26 mouse cellular contexts compared by ENCODE assay signal in genomic region chr11:119732362-119732761, GRCm38 (mm10).
DNase-seq lines count a peak whose midpoint lies in the region; ATAC-seq and TF ChIP-seq lines count a peak whose summit lies in the region.
"Had no signal": no experiment of that assay in that cellular context is flagged by ENCODE, and none has a peak within 500 bp of the region (broad histone marks: within the 10 kb centered on the region; RNA-seq: fewer than 3 reads in every experiment).

No protein-coding gene starts in this region.

- peak overlapping the region; percentile 76 for H3K27ac ChIP-seq in gastrocnemius, adult 2 months
- peak overlapping the region; percentile 73 for H3K27ac ChIP-seq in heart, embryonic 11.5 days (ENCODE audit: low read depth, low read length)
- H3K27ac ChIP-seq in heart, embryonic 14.5 days (replicated peaks in 1 of 2; ENCODE audit: control insufficient read depth in 1 of 2, insufficient read depth in 1 of 2, low read depth in 2 of 2, low read length in 2 of 2): peak overlapping the region; percentile 73 to 74
- peak overlapping the region; percentile 66 for H3K27ac ChIP-seq in heart, postnatal 0 days (ENCODE audit: low read depth)
- H3K27ac ChIP-seq: embryonic facial prominence, embryonic 10.5 days; embryonic facial prominence, embryonic 13.5 days; forebrain, embryonic 12.5 days; forebrain, embryonic 15.5 days; hindbrain, embryonic 12.5 days; hindbrain, embryonic 15.5 days; kidney, postnatal 0 days had no signal

- TF ChIP-seq CTCF in gastrocnemius, adult 2 months (IDR thresholded peaks at IDR 0.05): no peak
- TF ChIP-seq CTCF in heart, postnatal 0 days (IDR thresholded peaks at IDR 0.05; ENCODE audit: low read depth): no peak

- no peak overlapping the region for H3K4me3 ChIP-seq in gastrocnemius, adult 2 months
- H3K4me3 ChIP-seq in heart, embryonic 11.5 days (ENCODE audit: low read depth, low read length): no peak overlapping the region
- no peak overlapping the region for H3K4me3 ChIP-seq in heart, embryonic 14.5 days (ENCODE audit: control insufficient read depth in 1 of 2, insufficient read depth in 1 of 2, low read depth in 1 of 2, low read length in 2 of 2)
- no peak overlapping the region for H3K4me3 ChIP-seq in heart, postnatal 0 days (ENCODE audit: low read depth, low read length)
- H3K4me3 ChIP-seq: embryonic facial prominence, embryonic 10.5 days; embryonic facial prominence, embryonic 13.5 days; erythroblast, embryonic 14.5 days; forebrain, embryonic 12.5 days; forebrain, embryonic 15.5 days; hindbrain, embryonic 12.5 days; hindbrain, embryonic 15.5 days had no signal

- 32% methylated on average over 1 of the region's 1 CpGs for WGBS in heart, embryonic 11.5 days (ENCODE audit: insufficient replicate concordance)
- whole genome bisulfite sequencing in heart, embryonic 14.5 days: 14% methylated on average over 1 of the region's 1 CpGs
- 38% methylated on average over 1 of the region's 1 CpGs for WGBS in heart, postnatal 0 days

- peak; percentile 52; the same call in 1 of the 2 replicates for ATAC-seq in heart, embryonic 11.5 days (replicated peaks; ENCODE audit: insufficient number of reproducible peaks, low FRiP score, low TSS enrichment)
- no peak; the same call in 1 of the 2 replicates for ATAC-seq in heart, embryonic 14.5 days (ENCODE audit: insufficient number of reproducible peaks, insufficient read depth, low FRiP score, low read depth)
- no peak; the same call in 1 of the 2 replicates for ATAC-seq in heart, postnatal 0 days (ENCODE audit: insufficient read depth, low read depth)
- ATAC-seq: forebrain, embryonic 15.5 days; intestine, postnatal 0 days; Patski had no signal

- H3K27me3 ChIP-seq in heart, embryonic 11.5 days (ENCODE audit: control insufficient read depth, insufficient read depth, low read length): no peaks in the 10 kb centered on the region
- no peaks in the 10 kb centered on the region for H3K27me3 ChIP-seq in heart, embryonic 14.5 days (ENCODE audit: control insufficient read depth, insufficient read depth, low read length)
- no peaks in the 10 kb centered on the region for H3K27me3 ChIP-seq in heart, postnatal 0 days (ENCODE audit: control insufficient read depth, insufficient read depth, low read length)
- H3K27me3 ChIP-seq: CH12.LX; embryonic facial prominence, embryonic 13.5 days; forebrain, embryonic 12.5 days; forebrain, embryonic 15.5 days; hindbrain, embryonic 12.5 days; hindbrain, embryonic 15.5 days; Patski had no signal

- H3K9me3 ChIP-seq in heart, embryonic 11.5 days (replicated peaks; ENCODE audit: control insufficient read depth, low read length): no peaks in the 10 kb centered on the region
- no peaks in the 10 kb centered on the region for H3K9me3 ChIP-seq in heart, embryonic 14.5 days (ENCODE audit: control insufficient read depth, low read length)
- H3K9me3 ChIP-seq in heart, postnatal 0 days (replicated peaks; ENCODE audit: control insufficient read depth, low read length): no peaks in the 10 kb centered on the region
- H3K9me3 ChIP-seq: embryonic facial prominence, embryonic 10.5 days; embryonic facial prominence, embryonic 13.5 days; forebrain, embryonic 12.5 days; forebrain, embryonic 15.5 days; G1E; hindbrain, embryonic 12.5 days; hindbrain, embryonic 15.5 days had no signal

- H3K9ac ChIP-seq in heart, embryonic 11.5 days (ENCODE audit: low read depth, low read length): no peak overlapping the region
- H3K9ac ChIP-seq in heart, embryonic 14.5 days (ENCODE audit: low read length): no peak overlapping the region
- 0 out of 2 replicates have a peak overlapping the region, but pooled peaks have one; percentile 8 for H3K9ac ChIP-seq in heart, postnatal 0 days (replicated peaks; ENCODE audit: low read depth, low read length)
- H3K9ac ChIP-seq: embryonic facial prominence, embryonic 13.5 days; forebrain, embryonic 12.5 days; forebrain, embryonic 15.5 days; hindbrain, embryonic 12.5 days; hindbrain, embryonic 15.5 days had no signal

- H3K4me1 ChIP-seq in heart, embryonic 11.5 days (ENCODE audit: control insufficient read depth, insufficient read depth, low read length): peaks cover 47% of the 10 kb centered on the region
- H3K4me1 ChIP-seq in heart, embryonic 14.5 days (ENCODE audit: control insufficient read depth in 2 of 2, insufficient read depth in 2 of 2, low read length in 2 of 2): peaks cover 37 to 47% of the 10 kb centered on the region in 2 experiments
- peaks cover 37% of the 10 kb centered on the region for H3K4me1 ChIP-seq in heart, postnatal 0 days (ENCODE audit: control insufficient read depth, insufficient read depth)
- H3K4me1 ChIP-seq: forebrain, embryonic 12.5 days; hindbrain, embryonic 15.5 days had no signal

- no peak for TF ChIP-seq EP300 in heart, postnatal 0 days (IDR thresholded peaks at IDR 0.05; ENCODE audit: low read depth)

- intact Hi-C loops in gastrocnemius, adult 2 months (cut with DNase I): loop anchor here (5.0 kb wide), 1 partner anchor 130 kb away; the partner anchor contains the start of gene Rptor
- intact Hi-C loops in gastrocnemius, postnatal 36 days (cut with DNase I): no loop called here
- intact Hi-C loops in heart, postnatal 36 days (cut with DNase I): no loop called here

- no peak for DNase-seq in gastrocnemius, adult 2 months
- DNase-seq in gastrocnemius, postnatal 36 days: no peak
- DNase-seq in heart, adult 9 months (ENCODE audit: low spot score in 2 of 2): no peak
- DNase-seq in heart, adult 8-10 months (ENCODE audit: low spot score): no peak
- no peak for DNase-seq in heart, postnatal 0 days (ENCODE audit: low spot score)
- DNase-seq in heart, postnatal 36 days: no peak
- DNase-seq: adrenal gland, postnatal 10 days; adrenal gland, postnatal 36 days; B cell, adult 2 months; embryo, embryonic 11 days; gastrocnemius, postnatal 10 days; kidney, adult 2 months had no signal

- peak overlapping the region; percentile 23 for H3K4me2 ChIP-seq in heart, embryonic 11.5 days
- peak overlapping the region; percentile 29 for H3K4me2 ChIP-seq in heart, embryonic 14.5 days (ENCODE audit: low read length)
- no peak overlapping the region for H3K4me2 ChIP-seq in heart, postnatal 0 days (ENCODE audit: low read depth, low read length)
- H3K4me2 ChIP-seq: embryonic facial prominence, embryonic 13.5 days; forebrain, embryonic 12.5 days; forebrain, embryonic 15.5 days; hindbrain, embryonic 12.5 days; hindbrain, embryonic 15.5 days had no signal

- H3K36me3 ChIP-seq in heart, embryonic 11.5 days (ENCODE audit: control insufficient read depth, insufficient read depth, low read length): no peaks in the 10 kb centered on the region
- no peaks in the 10 kb centered on the region for H3K36me3 ChIP-seq in heart, embryonic 14.5 days (ENCODE audit: control insufficient read depth, insufficient read depth, low read length)
- no peaks in the 10 kb centered on the region for H3K36me3 ChIP-seq in heart, postnatal 0 days (replicated peaks; ENCODE audit: control insufficient read depth, insufficient read depth, low read length)
- H3K36me3 ChIP-seq: embryonic facial prominence, embryonic 10.5 days; forebrain, embryonic 12.5 days; forebrain, embryonic 15.5 days; hindbrain, embryonic 12.5 days; hindbrain, embryonic 15.5 days had no signal
